Mouse (Mus musculus) kidney, embryonic 16.5 days (tissue): ENCODE data around the gene Hibch. TPM values are rescaled to one million over a fixed set of nuclear protein-coding genes. Genes with fewer than 3 reads are reported as not detected.
"Not testable (repeated sequence)": the region's sequence is repeated elsewhere in the genome, so short reads cannot be mapped to it uniquely, and the experiment has no call there.

Experiments
- ATAC-seq: fragments of 200-750 bp; cut with Nextera tagmentation; 2 replicates; pipeline ENCODE4 v1.8.0; 2017; ENCODE audit warnings: moderate TSS enrichment; ENCODE audit not compliant: low FRiP score, low TSS enrichment
- H3K27ac ChIP-seq: fragments of 300-500 bp; sonication (generic); 2 replicates; pipeline ENCODE4 v1.5.1; 2014; ENCODE audit warnings: low read length
- H3K27me3 ChIP-seq: fragments of 300-500 bp; sonication (generic); 2 replicates; pipeline ENCODE4 v1.6.1; 2014; ENCODE audit warnings: low read length, control low read depth, mixed read lengths; ENCODE audit not compliant: insufficient read depth
- H3K36me3 ChIP-seq: fragments of 300-500 bp; sonication (generic); 2 replicates; pipeline ENCODE4 v1.6.1; 2014; ENCODE audit warnings: low read length, control low read depth, mixed read lengths; ENCODE audit not compliant: insufficient read depth
- H3K4me1 ChIP-seq: fragments of 300-500 bp; sonication (generic); 2 replicates; pipeline ENCODE4 v1.6.1; 2014; ENCODE audit warnings: low read length, control low read depth, mixed read lengths; ENCODE audit not compliant: insufficient read depth
- H3K4me2 ChIP-seq: fragments of 300-500 bp; sonication (generic); replicated peaks from 2 replicates; pipeline ENCODE4 v1.6.1; 2014; ENCODE audit warnings: low read depth, low read length
- H3K4me3 ChIP-seq: fragments of 300-500 bp; sonication (generic); 2 replicates; pipeline ENCODE4 v1.5.1; 2014; ENCODE audit warnings: mild to moderate bottlenecking, low read length
- H3K9ac ChIP-seq: fragments of 300-500 bp; sonication (generic); replicated peaks from 2 replicates; pipeline ENCODE4 v1.6.1; 2014; ENCODE audit warnings: low read length
- H3K9me3 ChIP-seq: fragments of 300-500 bp; sonication (generic); 2 replicates; pipeline ENCODE4 v1.6.1; 2016; ENCODE audit warnings: low read length, control low read depth
- WGBS: fragments of 180-500 bp; shearing (Covaris S2); extraction: QIAGEN DNeasy Blood & Tissue Kit; methylation state at CpG from one replicate; pipeline ENCODE4 v1.1.7; 2014; 5-methylcytosine and 5-hydroxymethylcytosine counted together
- polyA plus RNA-seq: library from polyadenylated mRNA; unstranded; fragments of >200 nt; fragmentation: Nextera tagmentation; extraction: Ambion mirVana; gene quantifications from 2 replicates; pipeline ENCODE4 v1.2.1, GENCODE M21; 2015

Gene Hibch
- polyA plus RNA-seq, 1 experiment from 2014 or later: 27.5 TPM

DNA sequence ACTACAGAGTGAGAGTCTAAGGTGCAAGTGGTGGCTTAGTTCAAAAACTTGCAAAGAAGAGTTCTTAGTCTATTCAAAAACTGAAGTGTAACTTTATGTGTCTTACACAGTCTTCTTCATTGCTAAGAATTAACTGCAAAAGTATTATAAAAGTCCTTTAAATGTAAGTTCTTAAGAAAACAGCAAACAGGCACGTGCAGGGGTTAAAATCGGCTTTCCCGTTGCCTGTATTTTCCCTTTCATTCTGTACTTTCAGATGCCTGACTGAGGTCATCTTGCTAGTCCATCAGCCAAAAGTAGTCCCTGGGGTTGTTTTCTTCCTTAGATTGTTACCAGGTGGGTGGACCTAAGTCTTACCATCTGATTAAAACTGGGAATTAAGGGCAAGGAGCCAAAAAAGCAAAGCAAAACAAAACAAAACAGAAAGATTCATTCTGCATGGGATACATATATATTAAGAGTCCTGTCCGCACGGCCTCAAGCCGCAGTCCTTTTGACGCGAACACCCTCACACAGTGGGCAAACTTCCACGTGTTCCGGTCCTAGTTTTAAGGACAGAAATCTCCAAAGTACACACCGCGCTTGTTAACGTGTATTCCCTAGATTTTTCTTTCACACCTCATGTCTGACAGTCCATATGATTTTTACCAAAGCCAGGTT is 28.4 kb upstream of the Hibch start:
- no peaks in the 10 kb centered on the region for H3K9me3 ChIP-seq
- WGBS: 33% methylated on average over 13 of the region's 13 CpGs
- no peak overlapping the region for H3K9ac ChIP-seq

GRCm38 (mm10) chr1:52816910-52817812 is 27.6 kb upstream of the Hibch start, which contains the start of gene Inpp1:
Gene Inpp1 (minus strand): TSS chr1:52817688.
- WGBS: under 1% methylated on average over 58 of the region's 59 CpGs
- H3K9me3 ChIP-seq: no peaks in the 10 kb centered on the region
- peak within 1 kb of the TSS; percentile 81 for H3K9ac ChIP-seq
- peak within 1 kb of the TSS; percentile 70 for H3K4me3 ChIP-seq
- H3K36me3 ChIP-seq: no peaks in the 10 kb centered on the region
- H3K27ac ChIP-seq: peak within 1 kb of the TSS; percentile 79
- peak; percentile 87 for ATAC-seq
- peak within 1 kb of the TSS; percentile 88 for H3K4me2 ChIP-seq
- H3K27me3 ChIP-seq: no peaks in the 10 kb centered on the region
- peaks cover 11% of the 10 kb centered on the region for H3K4me1 ChIP-seq

More for the DNA sequence above, 28.4 kb upstream of the Hibch start:
- Histone ChIP-seq H3K4me3 (peak overlapping the region; percentile 70), H3K36me3 (no peaks in the 10 kb centered on the region), H3K27ac (no peak overlapping the region), H3K27me3 (no peaks in the 10 kb centered on the region), H3K4me1 (peaks cover 11% of the 10 kb centered on the region), H3K4me2 (peak overlapping the region; percentile 88)
- ATAC-seq: peak; percentile 21; the same call in 1 of the 2 replicates

DNA sequence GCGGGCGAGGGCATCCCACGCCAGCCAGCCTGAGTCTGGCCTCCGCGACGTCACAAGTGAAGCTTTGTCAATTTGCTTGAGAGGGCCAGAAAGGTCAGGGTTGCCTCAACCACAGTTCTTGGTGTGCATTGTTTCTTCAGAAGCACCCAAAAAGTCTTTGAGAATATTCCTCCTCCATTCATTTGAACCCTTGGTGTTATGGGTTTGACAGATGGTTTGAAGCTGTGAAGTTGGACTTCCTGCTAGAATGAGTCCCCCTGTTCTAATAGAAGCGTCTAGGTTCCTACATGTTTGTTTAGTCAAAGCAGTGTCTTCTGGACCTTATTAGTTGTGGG is 26.9 kb upstream of the Hibch start:
- Histone ChIP-seq H3K4me2 (peak overlapping the region; percentile 88), H3K9me3 (no peaks in the 10 kb centered on the region), H3K36me3 (no peaks in the 10 kb centered on the region), H3K4me3 (peak overlapping the region; percentile 70), H3K4me1 (peaks cover 11% of the 10 kb centered on the region), H3K27ac (no peak overlapping the region), H3K27me3 (no peaks in the 10 kb centered on the region), H3K9ac (peak overlapping the region; percentile 81)
- WGBS: 3% methylated on average over 7 of the region's 7 CpGs
- ATAC-seq: no peak

DNA sequence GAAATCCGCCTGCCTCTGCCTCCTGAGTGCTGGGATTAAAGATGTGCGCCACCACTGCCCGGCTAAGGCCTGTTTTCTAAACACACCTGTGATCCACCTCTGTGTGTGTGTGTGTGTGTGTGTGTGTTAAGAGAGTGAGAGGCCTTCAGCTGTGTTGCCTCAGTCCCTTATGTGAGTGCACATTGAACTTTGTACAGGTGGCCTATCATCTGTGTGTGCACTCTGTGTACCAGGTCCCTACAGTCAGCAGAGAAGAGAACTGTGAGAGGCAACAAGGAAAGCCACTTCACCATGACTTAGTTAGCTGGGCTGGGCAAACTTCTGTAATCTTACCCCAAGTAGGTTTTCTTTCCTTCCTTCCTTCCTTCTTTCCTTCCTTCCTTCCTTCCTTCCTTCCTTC is 5.6 kb upstream of the Hibch start:
- H3K4me3 ChIP-seq: no peak overlapping the region
- peaks cover 3% of the 10 kb centered on the region; the same call in 1 of the 2 replicates for H3K4me1 ChIP-seq
- H3K9me3 ChIP-seq: no peaks in the 10 kb centered on the region
- H3K36me3 ChIP-seq: no peaks in the 10 kb centered on the region
- 89% methylated on average over 3 of the region's 3 CpGs for WGBS
- no peak overlapping the region for H3K4me2 ChIP-seq
- no peaks in the 10 kb centered on the region for H3K27me3 ChIP-seq
- no peak for ATAC-seq
- H3K9ac ChIP-seq: no peak overlapping the region
- no peak overlapping the region for H3K27ac ChIP-seq

- Histone ChIP-seq H3K36me3 (no peaks in the 10 kb centered on the region), H3K4me3 (peak overlapping the region; percentile 62), H3K4me2 (peak overlapping the region; percentile 59), H3K9me3 (no peaks in the 10 kb centered on the region), H3K27ac (no peak overlapping the region), H3K9ac (no peak overlapping the region), H3K27me3 (no peaks in the 10 kb centered on the region), H3K4me1 (no peaks in the 10 kb centered on the region; the same call in 1 of the 2 replicates)
- 28% methylated on average over 3 of the region's 3 CpGs for whole genome bisulfite sequencing
- ATAC-seq: peak; percentile 35
These were observed 375 bp upstream of the Hibch start for GRCm38 (mm10) chr1:52844354-52844753.

- H3K27ac ChIP-seq: no peak overlapping the region
- WGBS: 86% methylated on average over 4 of the region's 4 CpGs
- ATAC-seq: no peak
- H3K9me3 ChIP-seq: no peaks in the 10 kb centered on the region
- H3K4me1 ChIP-seq: no peaks in the 10 kb centered on the region; the same call in 1 of the 2 replicates
- H3K36me3 ChIP-seq: no peaks in the 10 kb centered on the region
- H3K27me3 ChIP-seq: no peaks in the 10 kb centered on the region
- H3K4me2 ChIP-seq: no peak overlapping the region
- H3K9ac ChIP-seq: no peak overlapping the region
- H3K4me3 ChIP-seq: no peak overlapping the region
These were observed 1.8 kb downstream of the Hibch start for GRCm38 (mm10) chr1:52846556-52846955.

- H3K27me3 ChIP-seq: no peaks in the 10 kb centered on the region
- H3K9ac ChIP-seq: no peak overlapping the region
- WGBS: 79% methylated on average over 4 of the region's 4 CpGs
- H3K4me1 ChIP-seq: no peaks in the 10 kb centered on the region; the same call in 1 of the 2 replicates
- H3K9me3 ChIP-seq: no peaks in the 10 kb centered on the region
- H3K4me3 ChIP-seq: no peak overlapping the region
- no peak overlapping the region for H3K27ac ChIP-seq
- H3K36me3 ChIP-seq: no peaks in the 10 kb centered on the region
- H3K4me2 ChIP-seq: no peak overlapping the region
- ATAC-seq: no peak
These were observed 4.7 kb downstream of the Hibch start for GRCm38 (mm10) chr1:52849422-52849821.

DNA sequence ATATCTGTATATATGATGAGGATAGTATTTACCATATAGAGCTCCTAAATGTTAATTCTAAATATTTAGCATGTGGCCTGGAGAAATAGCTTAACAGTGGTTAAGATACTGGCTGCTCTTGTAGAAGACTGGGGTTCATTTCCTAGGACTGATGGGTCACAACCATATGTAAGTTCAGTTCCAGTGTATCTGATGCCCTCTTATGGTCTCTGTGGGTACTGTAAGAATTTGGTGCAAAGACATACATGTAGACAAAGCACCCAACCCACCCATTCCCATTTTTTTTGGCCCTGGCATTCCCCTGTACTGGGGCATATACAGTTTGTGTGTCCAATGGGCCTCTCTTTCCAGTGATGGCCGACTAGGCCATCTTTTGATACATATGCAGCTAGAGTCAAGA is 9.3 kb downstream of the Hibch start:
- H3K27me3 ChIP-seq, H3K9ac ChIP-seq, H3K4me2 ChIP-seq, H3K4me1 ChIP-seq, H3K9me3 ChIP-seq, H3K27ac ChIP-seq, H3K4me3 ChIP-seq, H3K36me3 ChIP-seq: not testable (repeated sequence)
- ATAC-seq: peak; percentile 27; the same call in 1 of the 2 replicates
- WGBS: no CpG with 5 or more reads among the region's 1 CpGs

GRCm38 (mm10) chr1:52855904-52856601 is 11.3 kb downstream of the Hibch start:
- ATAC-seq: no peak
- no peak overlapping the region for H3K9ac ChIP-seq
- H3K27me3 ChIP-seq: no peaks in the 10 kb centered on the region
- WGBS: 81% methylated on average over 7 of the region's 7 CpGs
- H3K4me2 ChIP-seq: no peak overlapping the region
- no peak overlapping the region for H3K27ac ChIP-seq
- no peaks in the 10 kb centered on the region for H3K4me1 ChIP-seq
- H3K4me3 ChIP-seq: no peak overlapping the region
- peaks cover 7% of the 10 kb centered on the region; the same call in 1 of the 2 replicates for H3K36me3 ChIP-seq
- H3K9me3 ChIP-seq: no peaks in the 10 kb centered on the region
